Mouse (Mus musculus): ENCODE measurements at regions not wholly inside any gene's neighbourhood (a gene's known extent, or its start where the extent isn't known, plus 50 kb on each side); places are given as distances from the start of the nearest gene placed in this dataset.
A peak's percentile ranks its signal among the peaks of the same experiment; 100 is the strongest.

- Histone ChIP-seq H3K27ac (ENCODE audit: low read depth, low read length) (no peak overlapping the region), H3K27me3 (ENCODE audit: control insufficient read depth, insufficient read depth, low read length) (no peaks in the 10 kb centered on the region), H3K9me3 (ENCODE audit: control insufficient read depth, low read length) (no peaks in the 10 kb centered on the region), H3K4me2 (replicated peaks; ENCODE audit: low read depth, low read length) (no peak overlapping the region), H3K36me3 (ENCODE audit: control insufficient read depth, insufficient read depth, low read length) (no peaks in the 10 kb centered on the region), H3K9ac (ENCODE audit: low read depth, low read length) (no peak overlapping the region), H3K4me1 (replicated peaks; ENCODE audit: control insufficient read depth, insufficient read depth, low read length) (no peaks in the 10 kb centered on the region), H3K4me3 (ENCODE audit: low read depth, low read length) (no peak overlapping the region)
- DNase-seq (ENCODE audit: low spot score) (no peak), ATAC-seq (ENCODE audit: low FRiP score) (no peak)
- WGBS = 89% methylated on average over 2 of the region's 2 CpGs
Observed at GRCm38 (mm10) chr17:81941317-81941716, 203.1 kb upstream of the Slc8a1 start.

GRCm38 (mm10) chr17:81930736-81931135 lies 192.6 kb upstream of the Slc8a1 start:
- no peak for ATAC-seq (ENCODE audit: low FRiP score)
- Histone ChIP-seq H3K4me2 (replicated peaks; ENCODE audit: low read depth, low read length) (no peak overlapping the region), H3K27me3 (ENCODE audit: control insufficient read depth, insufficient read depth, low read length) (no peaks in the 10 kb centered on the region), H3K4me1 (replicated peaks; ENCODE audit: control insufficient read depth, insufficient read depth, low read length) (no peaks in the 10 kb centered on the region), H3K9ac (ENCODE audit: low read depth, low read length) (no peak overlapping the region), H3K27ac (ENCODE audit: low read depth, low read length) (no peak overlapping the region), H3K9me3 (ENCODE audit: control insufficient read depth, low read length) (no peaks in the 10 kb centered on the region), H3K36me3 (ENCODE audit: control insufficient read depth, insufficient read depth, low read length) (no peaks in the 10 kb centered on the region), H3K4me3 (ENCODE audit: low read depth, low read length) (no peak overlapping the region)
- DNase-seq (ENCODE audit: low spot score) = no peak
- WGBS = 100% methylated on average over 2 of the region's 2 CpGs

DNA sequence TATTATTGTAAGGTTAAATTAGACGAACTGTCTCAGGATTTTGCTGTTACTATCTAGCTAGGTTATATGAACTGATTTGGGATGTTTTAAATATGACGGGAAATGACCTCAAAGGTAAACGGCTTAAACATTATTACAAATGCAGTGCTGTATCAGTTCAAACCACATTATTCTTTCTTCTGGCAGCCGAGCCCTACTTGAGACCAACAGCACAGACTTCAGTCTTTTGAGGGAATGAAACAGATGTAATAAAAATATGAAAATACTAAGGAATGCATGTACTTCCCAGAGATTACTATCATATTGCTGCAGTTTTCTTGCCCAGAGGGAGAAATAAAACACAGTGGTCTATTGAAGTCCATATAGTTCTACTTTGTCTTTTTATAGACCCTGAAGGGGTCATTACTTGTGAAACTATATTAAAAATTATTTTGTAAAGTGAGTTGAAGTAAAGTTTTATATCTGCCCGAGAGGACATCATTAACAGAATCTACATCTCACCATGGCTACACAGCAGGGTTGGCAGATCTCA lies 168.4 kb upstream of the Slc8a1 start:
- no peak overlapping the region for H3K27ac ChIP-seq (ENCODE audit: low read depth, low read length)
- no peak for DNase-seq (ENCODE audit: low spot score)
- 82% methylated on average over 5 of the region's 5 CpGs for WGBS
- H3K27me3 ChIP-seq (ENCODE audit: control insufficient read depth, insufficient read depth, low read length) = no peaks in the 10 kb centered on the region
- ATAC-seq (ENCODE audit: low FRiP score) = no peak
- no peaks in the 10 kb centered on the region for H3K9me3 ChIP-seq (ENCODE audit: control insufficient read depth, low read length)
- no peaks in the 10 kb centered on the region for H3K4me1 ChIP-seq (replicated peaks; ENCODE audit: control insufficient read depth, insufficient read depth, low read length)
- H3K4me2 ChIP-seq (replicated peaks; ENCODE audit: low read depth, low read length) = no peak overlapping the region
- no peak overlapping the region for H3K4me3 ChIP-seq (ENCODE audit: low read depth, low read length)
- H3K9ac ChIP-seq (ENCODE audit: low read depth, low read length) = no peak overlapping the region
- H3K36me3 ChIP-seq (ENCODE audit: control insufficient read depth, insufficient read depth, low read length) = no peaks in the 10 kb centered on the region

- no peak overlapping the region for H3K4me3 ChIP-seq (ENCODE audit: low read depth, low read length)
- H3K36me3 ChIP-seq (ENCODE audit: control insufficient read depth, insufficient read depth, low read length) = no peaks in the 10 kb centered on the region
- H3K27ac ChIP-seq (ENCODE audit: low read depth, low read length) = no peak overlapping the region
- H3K4me1 ChIP-seq (replicated peaks; ENCODE audit: control insufficient read depth, insufficient read depth, low read length) = no peaks in the 10 kb centered on the region
- ATAC-seq (ENCODE audit: low FRiP score) (no peak), DNase-seq (ENCODE audit: low spot score) (no peak)
- WGBS = 85% methylated on average over 4 of the region's 4 CpGs
- H3K9me3 ChIP-seq (ENCODE audit: control insufficient read depth, low read length) = no peaks in the 10 kb centered on the region
- H3K27me3 ChIP-seq (ENCODE audit: control insufficient read depth, insufficient read depth, low read length) = no peaks in the 10 kb centered on the region
- no peak overlapping the region for H3K4me2 ChIP-seq (replicated peaks; ENCODE audit: low read depth, low read length)
- H3K9ac ChIP-seq (ENCODE audit: low read depth, low read length) = no peak overlapping the region
Observed at GRCm38 (mm10) chr17:81901999-81902665, 164.0 kb upstream of the Slc8a1 start.

- H3K27ac ChIP-seq (ENCODE audit: low read depth, low read length) = no peak overlapping the region
- no peak for ATAC-seq (ENCODE audit: low FRiP score)
Observed at GRCm38 (mm10) chr17:81898984-81899383, 160.8 kb upstream of the Slc8a1 start.

GRCm38 (mm10) chr17:81878136-81878535 lies 140.0 kb upstream of the Slc8a1 start:
- WGBS = 90% methylated on average over 3 of the region's 3 CpGs
- DNase-seq (ENCODE audit: low spot score) (no peak), ATAC-seq (ENCODE audit: low FRiP score) (no peak)
- no peaks in the 10 kb centered on the region for H3K4me1 ChIP-seq (replicated peaks; ENCODE audit: control insufficient read depth, insufficient read depth, low read length)
- no peak overlapping the region for H3K9ac ChIP-seq (ENCODE audit: low read depth, low read length)
- no peak overlapping the region for H3K4me2 ChIP-seq (replicated peaks; ENCODE audit: low read depth, low read length)
- no peaks in the 10 kb centered on the region for H3K36me3 ChIP-seq (ENCODE audit: control insufficient read depth, insufficient read depth, low read length)
- no peaks in the 10 kb centered on the region for H3K27me3 ChIP-seq (ENCODE audit: control insufficient read depth, insufficient read depth, low read length)
- H3K4me3 ChIP-seq (ENCODE audit: low read depth, low read length) = no peak overlapping the region
- no peaks in the 10 kb centered on the region for H3K9me3 ChIP-seq (ENCODE audit: control insufficient read depth, low read length)
- H3K27ac ChIP-seq (ENCODE audit: low read depth, low read length) = no peak overlapping the region

More at GRCm38 (mm10) chr17:81898984-81899383, 160.8 kb upstream of the Slc8a1 start:
- Histone ChIP-seq H3K9me3 (ENCODE audit: control insufficient read depth, low read length) (no peaks in the 10 kb centered on the region), H3K27me3 (ENCODE audit: control insufficient read depth, insufficient read depth, low read length) (no peaks in the 10 kb centered on the region), H3K9ac (ENCODE audit: low read depth, low read length) (no peak overlapping the region), H3K4me3 (ENCODE audit: low read depth, low read length) (no peak overlapping the region), H3K36me3 (ENCODE audit: control insufficient read depth, insufficient read depth, low read length) (no peaks in the 10 kb centered on the region), H3K4me1 (replicated peaks; ENCODE audit: control insufficient read depth, insufficient read depth, low read length) (no peaks in the 10 kb centered on the region), H3K4me2 (replicated peaks; ENCODE audit: low read depth, low read length) (no peak overlapping the region)
- 88% methylated on average over 2 of the region's 2 CpGs for WGBS
- no peak for DNase-seq (ENCODE audit: low spot score)

DNA sequence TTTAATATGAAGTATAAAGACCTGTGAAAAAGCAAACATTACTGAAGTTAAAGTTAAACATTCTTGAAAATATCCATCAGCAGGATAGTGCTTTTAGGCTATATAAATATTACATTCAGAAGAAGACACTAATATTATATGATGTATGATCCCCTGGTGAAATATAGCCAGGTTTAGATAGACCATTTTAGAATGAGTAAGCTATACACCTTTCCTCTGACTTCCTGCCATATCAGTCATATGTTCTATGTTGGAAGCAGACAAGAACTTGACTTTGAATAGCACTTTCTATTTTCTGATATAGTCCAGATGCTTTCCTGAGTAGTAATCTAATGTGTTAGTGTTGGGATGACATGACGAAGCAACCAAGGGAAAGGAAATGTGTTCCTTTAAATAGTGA lies 128.5 kb upstream of the Slc8a1 start:
- H3K27me3 ChIP-seq (ENCODE audit: control insufficient read depth, insufficient read depth, low read length) = no peaks in the 10 kb centered on the region
- no peak for DNase-seq (ENCODE audit: low spot score)
- H3K9ac ChIP-seq (ENCODE audit: low read depth, low read length) = no peak overlapping the region
- H3K27ac ChIP-seq (ENCODE audit: low read depth, low read length) = no peak overlapping the region
- no peak overlapping the region for H3K4me2 ChIP-seq (replicated peaks; ENCODE audit: low read depth, low read length)
- no peaks in the 10 kb centered on the region for H3K4me1 ChIP-seq (replicated peaks; ENCODE audit: control insufficient read depth, insufficient read depth, low read length)
- no peaks in the 10 kb centered on the region for H3K9me3 ChIP-seq (ENCODE audit: control insufficient read depth, low read length)
- ATAC-seq (ENCODE audit: low FRiP score) = no peak
- H3K36me3 ChIP-seq (ENCODE audit: control insufficient read depth, insufficient read depth, low read length) = no peaks in the 10 kb centered on the region
- no peak overlapping the region for H3K4me3 ChIP-seq (ENCODE audit: low read depth, low read length)
- 82% methylated on average over 1 of the region's 1 CpGs for WGBS

- H3K9ac ChIP-seq (ENCODE audit: low read depth, low read length) = no peak overlapping the region
- H3K4me1 ChIP-seq (replicated peaks; ENCODE audit: control insufficient read depth, insufficient read depth, low read length) = no peaks in the 10 kb centered on the region
- H3K4me3 ChIP-seq (ENCODE audit: low read depth, low read length) = no peak overlapping the region
- H3K27me3 ChIP-seq (ENCODE audit: control insufficient read depth, insufficient read depth, low read length) = no peaks in the 10 kb centered on the region
- no peak overlapping the region for H3K27ac ChIP-seq (ENCODE audit: low read depth, low read length)
- WGBS = 34% methylated on average over 6 of the region's 6 CpGs
- H3K4me2 ChIP-seq (replicated peaks; ENCODE audit: low read depth, low read length) = no peak overlapping the region
- H3K36me3 ChIP-seq (ENCODE audit: control insufficient read depth, insufficient read depth, low read length) = no peaks in the 10 kb centered on the region
- peak; percentile 67 for ATAC-seq (ENCODE audit: low FRiP score)
- H3K9me3 ChIP-seq (ENCODE audit: control insufficient read depth, low read length) = no peaks in the 10 kb centered on the region
- peak; percentile 19 for DNase-seq (ENCODE audit: low spot score)
Observed at GRCm38 (mm10) chr17:81849298-81849967, 111.3 kb upstream of the Slc8a1 start.

- Histone ChIP-seq H3K27ac (ENCODE audit: low read depth, low read length) (no peak overlapping the region), H3K4me3 (ENCODE audit: low read depth, low read length) (no peak overlapping the region), H3K27me3 (ENCODE audit: control insufficient read depth, insufficient read depth, low read length) (no peaks in the 10 kb centered on the region), H3K9me3 (ENCODE audit: control insufficient read depth, low read length) (no peaks in the 10 kb centered on the region), H3K4me1 (replicated peaks; ENCODE audit: control insufficient read depth, insufficient read depth, low read length) (no peaks in the 10 kb centered on the region), H3K9ac (ENCODE audit: low read depth, low read length) (no peak overlapping the region), H3K4me2 (replicated peaks; ENCODE audit: low read depth, low read length) (no peak overlapping the region), H3K36me3 (ENCODE audit: control insufficient read depth, insufficient read depth, low read length) (no peaks in the 10 kb centered on the region)
- DNase-seq (ENCODE audit: low spot score) (no peak), ATAC-seq (ENCODE audit: low FRiP score) (no peak)
- WGBS = 86% methylated on average over 3 of the region's 3 CpGs
Observed at GRCm38 (mm10) chr17:81843793-81844192, 105.6 kb upstream of the Slc8a1 start.
